Mouse (Mus musculus) intestine, embryonic 15.5 days (tissue): Measurements from ENCODE around the gene Pde4b. TPM values are rescaled to one million over a fixed set of nuclear protein-coding genes. Genes with fewer than 3 reads are reported as not detected.
A peak's percentile ranks its signal among the peaks of the same experiment; 100 is the strongest.

ENCODE experiments used
- ATAC-seq: fragments of 200-750 bp; cut with Nextera tagmentation; 2 replicates; pipeline ENCODE4 v1.8.0; 2017; ENCODE audit warnings: moderate TSS enrichment, moderate library complexity
- H3K27ac ChIP-seq: fragments of 300-500 bp; sonication (generic); 2 replicates; pipeline ENCODE4 v1.5.1; 2015; ENCODE audit warnings: mild to moderate bottlenecking, inconsistent platforms
- H3K27me3 ChIP-seq: fragments of 300-500 bp; sonication (generic); replicated peaks from 2 replicates; pipeline ENCODE4 v1.6.1; 2015; ENCODE audit warnings: inconsistent platforms
- H3K36me3 ChIP-seq: fragments of 300-500 bp; sonication (generic); 2 replicates; pipeline ENCODE4 v1.6.1; 2015; ENCODE audit warnings: inconsistent platforms
- H3K4me1 ChIP-seq: fragments of 300-500 bp; sonication (generic); replicated peaks from 2 replicates; pipeline ENCODE4 v1.6.1; 2015; ENCODE audit warnings: inconsistent platforms
- H3K4me2 ChIP-seq: fragments of 300-500 bp; sonication (generic); replicated peaks from 2 replicates; pipeline ENCODE4 v1.6.1; 2015; ENCODE audit warnings: mild to moderate bottlenecking, inconsistent platforms
- H3K4me3 ChIP-seq: fragments of 300-500 bp; sonication (generic); replicated peaks from 2 replicates; pipeline ENCODE4 v1.5.1; 2015; ENCODE audit warnings: inconsistent platforms
- H3K9ac ChIP-seq: fragments of 300-500 bp; sonication (generic); 2 replicates; pipeline ENCODE4 v1.6.1; 2015; ENCODE audit warnings: inconsistent platforms
- H3K9me3 ChIP-seq: fragments of 300-500 bp; sonication (generic); 2 replicates; pipeline ENCODE4 v1.6.1; 2016; ENCODE audit warnings: inconsistent platforms
- WGBS: fragments of 180-500 bp; shearing (Covaris S2); methylation state at CpG from one replicate; pipeline ENCODE4 v1.1.7; 2015; 5-methylcytosine and 5-hydroxymethylcytosine counted together
- polyA plus RNA-seq: library from polyadenylated mRNA; unstranded; fragments of >200 nt; fragmentation: Nextera tagmentation; extraction: Ambion mirVana; gene quantifications from 2 replicates; pipeline ENCODE4 v1.2.1, GENCODE M21; 2015

The Pde4b gene
- polyA plus RNA-seq, 1 experiment from 2014 or later = 13.4 TPM

DNA sequence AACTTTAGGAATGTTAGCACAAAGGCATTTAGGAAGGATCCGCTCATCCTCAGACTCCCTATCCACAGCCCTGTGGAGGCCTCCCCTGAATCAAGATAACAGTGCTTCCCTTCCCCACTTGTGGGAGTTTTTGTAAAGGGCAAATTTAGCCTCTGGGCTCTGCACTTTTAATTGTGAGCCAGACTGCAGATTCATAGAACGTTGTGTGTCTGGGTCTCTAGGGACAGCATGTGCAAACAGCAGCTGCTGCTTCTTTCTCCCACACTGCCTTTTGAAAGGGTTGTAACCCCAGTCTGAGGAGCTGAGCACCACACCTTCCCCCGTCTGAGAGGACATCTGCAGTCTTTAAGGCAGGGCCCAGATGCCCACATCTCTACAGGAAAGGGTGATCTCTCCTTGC lies 544.3 kb downstream of the Pde4b start:
- no peak overlapping the region for H3K4me2 ChIP-seq
- H3K27ac ChIP-seq = no peak overlapping the region
- no peak overlapping the region for H3K4me3 ChIP-seq
- no peaks in the 10 kb centered on the region for H3K36me3 ChIP-seq
- WGBS = 51% methylated on average over 3 of the region's 3 CpGs
- H3K9ac ChIP-seq = no peak overlapping the region
- no peaks in the 10 kb centered on the region for H3K27me3 ChIP-seq
- ATAC-seq = no peak
- no peaks in the 10 kb centered on the region for H3K4me1 ChIP-seq
- H3K9me3 ChIP-seq = no peaks in the 10 kb centered on the region

DNA sequence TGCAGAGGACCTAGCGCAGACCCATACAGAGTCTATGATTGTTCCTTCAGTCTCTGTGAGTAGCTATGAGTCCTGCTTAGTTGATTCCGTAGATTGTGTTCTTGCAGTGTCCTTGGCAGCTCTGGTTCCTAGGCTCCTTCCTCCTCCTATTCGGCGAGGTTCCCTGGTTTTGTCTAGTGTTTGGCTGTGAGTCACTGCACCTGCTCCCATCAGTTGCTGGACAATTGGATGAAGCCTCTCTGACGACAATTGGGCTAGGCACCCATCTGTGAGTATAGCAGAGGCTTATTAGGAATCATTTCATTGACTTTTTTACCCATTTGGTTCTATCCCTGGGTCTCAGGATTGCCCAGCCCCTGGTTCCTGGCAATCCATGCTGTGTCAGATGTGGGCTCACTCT lies 545.9 kb downstream of the Pde4b start:
- H3K9me3 ChIP-seq = no peaks in the 10 kb centered on the region
- H3K4me3 ChIP-seq = no peak overlapping the region
- ATAC-seq = no peak
- H3K4me2 ChIP-seq = no peak overlapping the region
- H3K27me3 ChIP-seq = no peaks in the 10 kb centered on the region
- no peaks in the 10 kb centered on the region for H3K36me3 ChIP-seq
- H3K4me1 ChIP-seq = no peaks in the 10 kb centered on the region
- WGBS = 87% methylated on average over 5 of the region's 5 CpGs
- H3K9ac ChIP-seq = no peak overlapping the region
- no peak overlapping the region for H3K27ac ChIP-seq

DNA sequence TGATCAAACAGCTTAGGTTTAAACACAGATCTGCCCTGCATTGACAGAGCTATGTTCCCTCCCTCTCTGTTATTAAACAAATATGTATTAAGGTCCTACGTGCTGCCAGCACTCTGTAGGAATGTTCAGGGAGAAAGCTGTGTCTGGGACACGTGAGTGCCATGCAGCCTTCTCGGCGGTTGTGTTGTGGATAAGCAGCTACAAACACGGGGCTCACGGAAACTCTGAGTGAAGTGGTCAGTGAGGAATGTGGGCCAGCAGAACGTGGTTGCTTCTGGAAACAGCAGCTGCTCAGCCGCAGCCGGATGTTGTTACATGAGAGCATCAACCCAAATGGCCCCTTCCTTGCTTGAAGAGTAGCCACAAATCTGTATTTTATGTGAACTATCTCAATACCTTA lies 547.9 kb downstream of the Pde4b start:
- WGBS = 29% methylated on average over 9 of the region's 9 CpGs
- peak; percentile 65; the same call in 1 of the 2 replicates for ATAC-seq
- H3K27me3 ChIP-seq = no peaks in the 10 kb centered on the region
- H3K4me3 ChIP-seq = no peak overlapping the region
- no peaks in the 10 kb centered on the region for H3K36me3 ChIP-seq
- no peak overlapping the region for H3K9ac ChIP-seq
- no peaks in the 10 kb centered on the region for H3K4me1 ChIP-seq
- peak overlapping the region; percentile 17; the same call in 1 of the 2 replicates for H3K4me2 ChIP-seq
- peak overlapping the region; percentile 27; the same call in 1 of the 2 replicates for H3K27ac ChIP-seq
- H3K9me3 ChIP-seq = no peaks in the 10 kb centered on the region

DNA sequence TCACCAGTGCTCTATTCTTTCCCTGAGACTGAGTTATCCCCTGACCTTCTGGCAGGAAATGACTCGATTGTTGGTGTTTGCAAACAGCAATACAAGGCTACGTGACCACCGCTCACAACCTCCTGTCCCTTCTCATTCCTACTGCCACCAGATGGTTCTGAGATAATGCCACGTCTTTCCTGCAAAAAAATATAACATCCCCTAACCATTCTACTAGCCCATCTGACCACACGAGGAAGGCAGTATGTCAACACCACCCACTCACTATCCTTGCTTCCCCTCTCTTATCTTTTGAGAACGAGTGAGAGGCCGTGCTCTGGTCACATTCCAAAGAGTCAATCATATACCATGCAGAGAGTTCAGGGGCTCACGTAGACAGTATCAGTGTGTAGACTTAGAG lies 548.6 kb downstream of the Pde4b start:
- 53% methylated on average over 8 of the region's 8 CpGs for WGBS
- no peak for ATAC-seq

DNA sequence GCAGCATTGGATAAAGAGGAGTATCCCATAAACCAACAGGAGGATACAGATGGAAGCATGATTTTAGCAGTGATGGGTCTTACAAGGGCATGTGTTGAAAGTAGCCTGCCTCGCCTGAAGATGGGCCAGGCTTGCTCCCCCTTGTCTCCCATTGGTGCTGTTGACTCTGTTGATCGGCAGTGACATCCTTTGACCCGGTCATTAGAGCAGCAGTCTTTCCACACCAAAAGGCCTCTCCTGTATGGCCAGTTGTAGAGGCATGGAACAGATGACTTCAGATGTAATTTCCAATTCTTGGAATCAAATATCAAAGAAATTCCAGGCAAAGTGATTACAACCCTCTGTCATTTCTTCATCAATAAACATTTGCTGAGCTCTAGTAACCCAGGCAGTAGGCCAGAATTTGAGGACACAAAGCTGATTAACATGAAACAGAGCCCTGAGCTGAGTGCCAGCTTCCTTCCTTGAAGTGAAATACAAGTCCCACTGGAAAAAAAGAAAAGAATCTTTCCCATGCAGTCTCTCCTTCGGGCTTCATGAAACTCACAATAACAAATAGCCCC lies 550.1 kb downstream of the Pde4b start:
- Histone ChIP-seq H3K9me3 (no peaks in the 10 kb centered on the region), H3K4me1 (no peaks in the 10 kb centered on the region), H3K27ac (no peak overlapping the region), H3K4me3 (no peak overlapping the region), H3K36me3 (no peaks in the 10 kb centered on the region), H3K9ac (no peak overlapping the region), H3K27me3 (no peaks in the 10 kb centered on the region), H3K4me2 (no peak overlapping the region)
- WGBS = 67% methylated on average over 4 of the region's 4 CpGs
- no peak for ATAC-seq

More for the DNA sequence above, 548.6 kb downstream of the Pde4b start:
- H3K9me3 ChIP-seq = no peaks in the 10 kb centered on the region
- H3K27me3 ChIP-seq = no peaks in the 10 kb centered on the region
- no peak overlapping the region for H3K4me3 ChIP-seq
- H3K4me2 ChIP-seq = no peak overlapping the region
- no peaks in the 10 kb centered on the region for H3K36me3 ChIP-seq
- no peaks in the 10 kb centered on the region for H3K4me1 ChIP-seq
- H3K9ac ChIP-seq = no peak overlapping the region
- H3K27ac ChIP-seq = no peak overlapping the region

DNA sequence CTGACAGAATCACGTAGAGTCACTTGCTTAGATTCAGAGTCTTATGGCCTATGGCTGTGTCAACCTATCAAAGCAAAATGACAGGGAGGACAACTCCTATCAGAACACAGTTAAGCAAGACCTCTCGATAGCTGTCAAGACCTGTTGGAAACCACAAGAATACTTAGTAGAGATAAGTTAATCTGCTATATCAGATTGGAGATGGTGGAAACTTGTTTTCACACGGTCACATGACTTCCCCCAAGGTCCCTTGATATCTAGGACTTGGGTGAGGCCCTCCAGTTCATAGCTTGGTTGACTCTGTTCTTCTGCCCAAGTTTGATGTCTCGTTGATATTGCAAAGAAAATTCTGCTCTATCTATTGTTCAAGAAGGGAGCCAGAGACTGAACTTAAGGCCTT lies 553.6 kb downstream of the Pde4b start:
- H3K9me3 ChIP-seq = no peaks in the 10 kb centered on the region
- H3K36me3 ChIP-seq = no peaks in the 10 kb centered on the region
- H3K27ac ChIP-seq = no peak overlapping the region
- H3K4me2 ChIP-seq = no peak overlapping the region
- no peak overlapping the region for H3K9ac ChIP-seq
- ATAC-seq = no peak
- H3K4me3 ChIP-seq = no peak overlapping the region
- H3K27me3 ChIP-seq = no peaks in the 10 kb centered on the region
- WGBS = 85% methylated on average over 4 of the region's 4 CpGs
- H3K4me1 ChIP-seq = no peaks in the 10 kb centered on the region

DNA sequence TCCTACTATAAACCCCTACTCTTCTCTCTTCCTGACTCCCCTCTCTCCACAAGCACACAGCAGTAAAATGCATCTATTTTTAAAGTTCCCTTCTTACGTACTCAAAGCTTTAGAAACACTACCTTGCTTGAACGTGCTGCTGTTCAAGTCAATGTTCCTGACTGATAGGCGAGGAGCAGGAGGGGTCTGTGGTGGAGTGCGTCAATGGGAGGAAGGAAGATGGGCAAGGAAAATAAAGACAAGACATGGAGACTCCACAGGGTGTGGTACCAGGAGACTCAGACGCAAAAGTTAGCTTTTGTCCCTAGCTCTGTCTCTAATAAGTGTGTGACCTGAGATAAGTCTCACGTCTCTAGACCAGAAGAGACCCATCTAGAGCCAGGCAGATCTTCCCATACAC lies 556.7 kb downstream of the Pde4b start:
- H3K36me3 ChIP-seq = no peaks in the 10 kb centered on the region
- H3K27ac ChIP-seq = no peak overlapping the region
- no peak overlapping the region for H3K4me3 ChIP-seq
- 79% methylated on average over 6 of the region's 6 CpGs for WGBS
- H3K27me3 ChIP-seq = no peaks in the 10 kb centered on the region
- H3K4me2 ChIP-seq = no peak overlapping the region
- no peaks in the 10 kb centered on the region for H3K4me1 ChIP-seq
- H3K9ac ChIP-seq = no peak overlapping the region
- no peak for ATAC-seq
- H3K9me3 ChIP-seq = no peaks in the 10 kb centered on the region

DNA sequence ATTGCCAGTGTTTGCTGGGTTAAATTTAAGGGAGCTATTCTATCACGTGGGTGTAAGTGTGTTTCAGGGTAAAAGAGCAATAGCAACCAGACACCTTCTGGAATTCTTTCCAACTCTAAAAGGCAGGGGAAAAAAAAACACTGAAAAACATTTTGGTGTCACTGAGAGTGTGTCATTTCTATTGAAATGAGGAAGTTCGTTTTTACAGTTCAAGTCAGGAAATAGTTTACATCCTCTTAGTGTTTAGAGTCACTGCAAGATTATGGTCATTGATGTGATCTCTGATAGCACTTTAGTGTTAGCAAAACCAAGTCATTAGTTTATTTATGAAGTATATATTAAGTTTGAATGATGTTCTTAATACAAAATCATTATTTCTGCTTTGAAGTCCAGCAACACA lies 559.7 kb downstream of the Pde4b start:
- Histone ChIP-seq H3K27ac (no peak overlapping the region), H3K27me3 (no peaks in the 10 kb centered on the region), H3K9ac (no peak overlapping the region), H3K4me3 (no peak overlapping the region), H3K36me3 (no peaks in the 10 kb centered on the region), H3K4me2 (no peak overlapping the region), H3K9me3 (no peaks in the 10 kb centered on the region), H3K4me1 (no peaks in the 10 kb centered on the region)
- 43% methylated on average over 2 of the region's 2 CpGs for WGBS
- no peak for ATAC-seq

DNA sequence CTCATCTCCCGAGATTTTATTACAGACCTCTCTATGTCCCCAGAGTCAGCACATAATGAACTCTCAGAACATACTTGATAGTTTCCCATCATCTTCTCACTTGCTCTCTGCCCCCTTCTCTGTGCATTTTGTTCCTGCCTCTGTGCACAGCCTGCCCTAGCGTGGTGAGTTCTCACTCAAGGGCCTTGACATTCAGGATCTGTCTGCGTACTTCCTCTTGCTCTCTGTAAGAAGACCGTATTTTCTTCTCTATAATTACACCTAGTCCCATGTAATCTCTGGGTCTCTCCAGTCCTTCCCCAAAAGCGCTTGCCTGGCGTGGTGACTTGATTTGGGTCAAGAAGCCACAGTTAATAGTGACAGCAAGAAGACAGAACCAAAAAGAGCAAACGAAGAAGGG lies 568.0 kb downstream of the Pde4b start:
- Histone ChIP-seq H3K4me2 (no peak overlapping the region), H3K9ac (no peak overlapping the region), H3K9me3 (no peaks in the 10 kb centered on the region), H3K36me3 (no peaks in the 10 kb centered on the region), H3K27me3 (no peaks in the 10 kb centered on the region), H3K27ac (no peak overlapping the region), H3K4me1 (no peaks in the 10 kb centered on the region), H3K4me3 (no peak overlapping the region)
- ATAC-seq = no peak
- WGBS = 83% methylated on average over 7 of the region's 7 CpGs

DNA sequence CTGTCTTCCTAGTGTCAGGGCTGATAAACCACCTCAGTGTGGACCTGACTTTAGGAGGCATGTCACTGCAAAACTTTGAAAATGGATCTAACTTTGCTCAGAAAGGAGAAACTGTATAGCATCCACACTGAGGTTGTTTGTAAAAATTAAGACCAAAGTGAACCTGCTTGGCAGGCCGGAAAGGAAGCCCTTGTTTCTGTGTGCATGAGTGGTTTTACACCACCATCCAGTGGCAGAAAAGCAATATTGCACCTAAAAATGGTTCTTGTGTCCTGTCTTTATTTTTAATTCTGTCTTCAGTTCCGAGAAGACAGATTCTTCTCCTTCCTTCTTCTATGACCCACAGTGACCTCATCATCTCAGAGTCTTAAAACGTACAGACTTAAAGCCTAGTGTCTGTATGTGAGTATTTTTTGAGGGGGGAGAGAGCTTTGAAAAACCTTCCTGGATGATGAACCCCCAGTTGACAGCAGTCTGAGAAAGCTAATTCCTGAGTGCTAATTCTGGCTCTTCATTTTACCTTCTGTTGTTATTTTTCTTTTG lies 569.2 kb downstream of the Pde4b start:
- H3K4me3 ChIP-seq = no peak overlapping the region
- H3K9me3 ChIP-seq = no peaks in the 10 kb centered on the region
- no peak for ATAC-seq
- H3K27ac ChIP-seq = no peak overlapping the region
- H3K4me1 ChIP-seq = no peaks in the 10 kb centered on the region
- H3K9ac ChIP-seq = no peak overlapping the region
- 7% methylated on average over 3 of the region's 3 CpGs for WGBS
- H3K4me2 ChIP-seq = no peak overlapping the region
- no peaks in the 10 kb centered on the region for H3K27me3 ChIP-seq
- H3K36me3 ChIP-seq = no peaks in the 10 kb centered on the region

Other genes with a start within 250 kb of the Pde4b start
- gene B020004J07Rik, start 243.5 kb upstream of the Pde4b start, polyA plus RNA-seq = not detected in 2 replicates
- not detected in 2 replicates for gene C130073F10Rik, start 193.8 kb upstream of the Pde4b start, polyA plus RNA-seq
- gene Gm12800, start 178.4 kb upstream of the Pde4b start, polyA plus RNA-seq = not detected in 2 replicates
- gene Gm12794, start 147.1 kb upstream of the Pde4b start, polyA plus RNA-seq = not detected in 2 replicates
- gene Gm12790, start 106.5 kb upstream of the Pde4b start, polyA plus RNA-seq = not detected in 2 replicates
- not detected in 2 replicates for gene Gm12789, start 100.9 kb upstream of the Pde4b start, polyA plus RNA-seq